Mouse (Mus musculus) megakaryocyte, embryonic 14.5 days (primary cell): Measurements from ENCODE around the gene Fam25c.

Source experiments
- FLI1 ChIP-seq: IDR thresholded peaks from 2 replicates; pipeline ENCODE4 v1.6.1; 2012; ENCODE audit warnings: low read length, inconsistent platforms, mixed read lengths
- GATA1 ChIP-seq: IDR thresholded peaks from 3 replicates; pipeline ENCODE4 v1.6.1; 2012; ENCODE audit warnings: mixed read lengths, low read length, inconsistent platforms, borderline replicate concordance

DNA sequence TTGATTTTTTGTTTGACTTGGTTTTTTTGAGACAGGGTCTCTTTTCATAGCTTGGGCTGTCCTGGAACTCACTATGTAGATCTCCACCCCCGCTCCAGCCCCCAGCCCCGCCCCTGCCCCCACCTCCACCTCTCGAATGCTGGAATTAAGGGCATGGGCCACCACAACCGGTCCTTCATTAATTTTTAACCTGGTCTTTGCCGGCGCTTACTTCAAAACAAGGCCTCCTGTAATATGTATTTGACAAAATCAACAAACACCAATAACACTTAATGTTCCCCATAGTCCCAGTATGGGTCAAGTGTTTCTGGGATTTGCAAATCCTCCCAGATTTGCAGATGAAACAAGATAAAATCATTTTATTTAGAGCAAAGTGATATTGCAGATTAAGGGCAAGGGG, 5.0 kb upstream of the Fam25c start:
- TF ChIP-seq GATA1 (no peak), FLI1 (no peak)
